Mouse (Mus musculus) cerebellum, adult 8-10 months (tissue): ENCODE results near the gene Insrr.

Source experiments
- DNase-seq: peaks from one replicate; pipeline ENCODE4 v3.0.0; 2022

Insrr gene

GRCm38 (mm10) chr3:87796736-87797334 lies at the start of gene Insrr:
TSS of gene Insrr (plus strand) at chr3:87796951.
- no peak for DNase-seq

- DNase-seq, result no peak
These were observed 48.3 kb upstream of the Insrr start, which contains the start of gene Lrrc71 for GRCm38 (mm10) chr3:87748431-87748830. TSS of gene Lrrc71 (minus strand) at chr3:87748625.

- DNase-seq, result peak; percentile 8
These were observed 47.7 kb upstream of the Insrr start for GRCm38 (mm10) chr3:87749036-87749435.

GRCm38 (mm10) chr3:87749977-87750376 lies 46.8 kb upstream of the Insrr start:
- no peak for DNase-seq

GRCm38 (mm10) chr3:87752567-87752966 lies 44.2 kb upstream of the Insrr start:
- DNase-seq, result no peak

GRCm38 (mm10) chr3:87753829-87754228 lies 42.9 kb upstream of the Insrr start:
- no peak for DNase-seq

- peak; percentile 82 for DNase-seq
These were observed 40.8 kb upstream of the Insrr start for GRCm38 (mm10) chr3:87755964-87756363.

GRCm38 (mm10) chr3:87756488-87756887 lies 40.3 kb upstream of the Insrr start:
- DNase-seq, result no peak

GRCm38 (mm10) chr3:87758641-87759040 lies 38.1 kb upstream of the Insrr start:
- DNase-seq, result no peak

- no peak for DNase-seq
These were observed 35.1 kb upstream of the Insrr start for GRCm38 (mm10) chr3:87761408-87762375.

- DNase-seq, result no peak
These were observed 33.5 kb upstream of the Insrr start for GRCm38 (mm10) chr3:87763202-87763601.

- DNase-seq, result no peak
These were observed 33.0 kb upstream of the Insrr start for GRCm38 (mm10) chr3:87763683-87764289.

GRCm38 (mm10) chr3:87764506-87764905 lies 32.2 kb upstream of the Insrr start:
- DNase-seq, result no peak

GRCm38 (mm10) chr3:87765091-87765490 lies 31.7 kb upstream of the Insrr start:
- no peak for DNase-seq

GRCm38 (mm10) chr3:87765631-87766283 lies 31.0 kb upstream of the Insrr start:
- no peak for DNase-seq

- no peak for DNase-seq
These were observed 30.5 kb upstream of the Insrr start for GRCm38 (mm10) chr3:87766284-87766667.

GRCm38 (mm10) chr3:87767764-87768163 lies 29.0 kb upstream of the Insrr start:
- DNase-seq, result no peak

- DNase-seq, result no peak
These were observed 28.3 kb upstream of the Insrr start for GRCm38 (mm10) chr3:87768431-87768830.

GRCm38 (mm10) chr3:87768844-87769243 lies 27.9 kb upstream of the Insrr start:
- DNase-seq, result no peak

GRCm38 (mm10) chr3:87769506-87769905 lies 27.2 kb upstream of the Insrr start:
- DNase-seq, result no peak

- peak; percentile 34 for DNase-seq
These were observed 26.5 kb upstream of the Insrr start for GRCm38 (mm10) chr3:87770280-87770679.

GRCm38 (mm10) chr3:87771088-87771487 lies 25.7 kb upstream of the Insrr start:
- no peak for DNase-seq

- DNase-seq, result no peak
These were observed 18.5 kb upstream of the Insrr start for GRCm38 (mm10) chr3:87778283-87778682.
